Mouse (Mus musculus): ENCODE measurements around the gene Msx2.

DNA sequence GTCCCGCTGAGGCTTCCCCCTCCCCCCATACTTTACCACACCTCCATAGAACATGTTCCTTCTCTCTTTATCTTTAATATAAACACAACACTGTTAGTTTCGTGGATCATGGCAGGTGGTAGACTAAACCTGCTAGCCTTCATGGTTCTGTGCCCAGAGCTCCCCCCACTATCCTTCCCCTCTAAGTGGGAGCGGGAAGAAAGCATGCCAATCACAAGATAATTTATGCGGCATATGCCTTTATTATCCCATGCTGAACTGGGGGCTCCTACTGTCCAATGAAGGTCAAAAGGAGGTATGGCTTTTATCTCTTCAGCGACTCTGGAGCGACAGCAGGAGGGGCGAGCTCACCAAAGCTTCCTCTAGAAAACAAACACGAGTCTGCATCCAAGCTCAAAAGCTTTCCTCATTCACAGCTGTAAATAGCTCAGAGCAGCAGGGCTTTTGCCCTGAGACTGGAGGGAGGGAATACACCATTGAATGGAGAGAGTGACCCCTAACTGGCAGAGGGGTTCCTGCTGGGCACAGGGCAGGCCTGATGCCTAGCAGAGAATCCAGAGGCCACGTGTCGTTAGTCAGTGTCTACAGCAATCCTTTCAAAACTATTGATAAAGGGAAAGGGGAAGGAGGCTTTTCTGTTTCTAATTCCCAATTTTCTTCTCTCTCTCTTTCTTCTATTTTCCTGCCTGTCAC, 28.8 kb upstream of the Msx2 start:
- TF ChIP-seq CTCF (IDR thresholded peaks at IDR 0.05; ENCODE audit: low read depth), result no peak
- TF ChIP-seq EP300 (IDR thresholded peaks at IDR 0.05; ENCODE audit: low read depth), result no peak
